Mouse (Mus musculus) brain, embryonic 14.5 days (tissue): ENCODE measurements around the gene E030030I06Rik.
"Not testable (repeated sequence)": the region's sequence is repeated elsewhere in the genome, so short reads cannot be mapped to it uniquely, and the experiment has no call there.

Source experiments
- CTCF ChIP-seq: fragments of 200-500 bp; IDR thresholded peaks from 2 replicates; pipeline ENCODE4 v1.5.1; 2012; ENCODE audit warnings: inconsistent platforms, mild to moderate bottlenecking, moderate library complexity, borderline replicate concordance; ENCODE audit not compliant: insufficient read depth, insufficient read length; ENCODE audit errors: extremely low read depth
- POLR2A ChIP-seq: fragments of 200-500 bp; IDR thresholded peaks from 2 replicates; pipeline ENCODE4 v1.6.1; 2012; ENCODE audit warnings: mild to moderate bottlenecking, inconsistent platforms, borderline replicate concordance; ENCODE audit not compliant: poor library complexity, insufficient read depth, insufficient read length, severe bottlenecking; ENCODE audit errors: extremely low read depth

GRCm38 (mm10) chr10:22163279-22163678, 14.2 kb upstream of the E030030I06Rik start:
- not testable (repeated sequence) for TF ChIP-seq CTCF, POLR2A
